Mouse (Mus musculus) G1E (cell line): Measurements from ENCODE around the gene Sfrp2. TPM values are rescaled to one million over a fixed set of nuclear protein-coding genes. Genes with fewer than 3 reads are reported as not detected.

Source experiments
- ATAC-seq: 2 replicates; pipeline ENCODE4 v1.8.0; 2016; ENCODE audit warnings: mild to moderate bottlenecking; ENCODE audit not compliant: insufficient number of reproducible peaks, poor library complexity, low FRiP score, severe bottlenecking; ENCODE audit errors: extremely low read depth
- DNase-seq: peaks from one replicate; pipeline ENCODE4 v3.0.0; 2012; ENCODE audit warnings: low spot score
- H3K27me3 ChIP-seq: 2 replicates; pipeline ENCODE4 v1.6.1; 2012; ENCODE audit warnings: mild to moderate bottlenecking, low read length, inconsistent platforms; ENCODE audit not compliant: insufficient read depth
- H3K36me3 ChIP-seq: replicated peaks from 2 replicates; pipeline ENCODE3; 2012; ENCODE audit warnings: mild to moderate bottlenecking, inconsistent platforms
- H3K4me1 ChIP-seq: 2 replicates; pipeline ENCODE4 v1.6.1; 2012; ENCODE audit warnings: low read depth, low read length, inconsistent platforms, mixed read lengths; ENCODE audit not compliant: insufficient read depth
- H3K4me3 ChIP-seq: 2 replicates; pipeline ENCODE4 v1.5.1; 2012; ENCODE audit warnings: low read depth, mild to moderate bottlenecking, inconsistent platforms, low read length, moderate library complexity, mixed read lengths
- H3K9me3 ChIP-seq: replicated peaks from 2 replicates; pipeline ENCODE4 v1.6.1; 2012; ENCODE audit warnings: inconsistent platforms
- CTCF ChIP-seq: IDR thresholded peaks from 2 replicates; pipeline ENCODE4 v1.5.1; 2012; ENCODE audit warnings: low read depth, low read length, inconsistent platforms, mixed read lengths
- GATA1 ChIP-seq: IDR thresholded peaks from 2 replicates; pipeline ENCODE4 v1.6.1; 2012; ENCODE audit warnings: borderline replicate concordance, low read length, inconsistent platforms, mixed read lengths
- GATA2 ChIP-seq: IDR thresholded peaks from 2 replicates; pipeline ENCODE4 v1.6.1; 2012; ENCODE audit warnings: low read depth, low read length, inconsistent platforms, borderline replicate concordance
- POLR2AphosphoS5 ChIP-seq: IDR thresholded peaks from 2 replicates; pipeline ENCODE4 v1.6.1; 2012; ENCODE audit warnings: low read depth, low read length, inconsistent platforms; ENCODE audit not compliant: insufficient replicate concordance
- TAL1 ChIP-seq: conservative IDR thresholded peaks from 2 replicates; pipeline ENCODE4 v1.6.1; 2012; ENCODE audit warnings: low read depth, low read length, inconsistent platforms, mixed read lengths
- polyA plus RNA-seq: library from polyadenylated mRNA; stranded (reverse); fragments of >175 nt; gene quantifications from 2 replicates; pipeline ENCODE4 v1.2.3, GENCODE M21; 2012
- total RNA-seq, 2 experiments: library from RNA; stranded (forward) in 1 of 2; stranded (reverse) in 1 of 2; fragments of 200-1000 nt in 1 of 2; fragments of >200 nt in 1 of 2; fragmentation: Nextera tagmentation in 1 of 2; gene quantifications; 2 replicates each; pipeline ENCODE4 v1.2.3; 2014 to 2017

Gene Sfrp2
- total and polyA plus RNA-seq, 3 experiments: 0.11 TPM; not detected in 2

- TF ChIP-seq TAL1 (no peak), CTCF (no peak), GATA1 (no peak), POLR2AphosphoS5 (no peak), GATA2 (no peak)
- H3K27me3 ChIP-seq: no peaks in the 10 kb centered on the region
- H3K9me3 ChIP-seq: no peaks in the 10 kb centered on the region
- DNase-seq (no peak), ATAC-seq (no peak)
- H3K4me3 ChIP-seq: no peak overlapping the region
- no peaks in the 10 kb centered on the region for H3K4me1 ChIP-seq
- H3K36me3 ChIP-seq: no peaks in the 10 kb centered on the region
Observed at GRCm38 (mm10) chr3:83736980-83737379, 29.1 kb upstream of the Sfrp2 start.

GRCm38 (mm10) chr3:83740246-83740645, 25.9 kb upstream of the Sfrp2 start:
- DNase-seq: no peak
- no peak overlapping the region for H3K4me3 ChIP-seq
- no peaks in the 10 kb centered on the region for H3K9me3 ChIP-seq
- H3K4me1 ChIP-seq: no peaks in the 10 kb centered on the region
- H3K36me3 ChIP-seq: no peaks in the 10 kb centered on the region
- H3K27me3 ChIP-seq: no peaks in the 10 kb centered on the region
- no peak for ATAC-seq
- TF ChIP-seq CTCF (no peak), GATA2 (no peak), POLR2AphosphoS5 (no peak), TAL1 (no peak), GATA1 (no peak)

GRCm38 (mm10) chr3:83747276-83747675, 18.8 kb upstream of the Sfrp2 start:
- DNase-seq (no peak), ATAC-seq (no peak)
- Histone ChIP-seq H3K27me3 (no peaks in the 10 kb centered on the region), H3K36me3 (no peaks in the 10 kb centered on the region), H3K4me1 (no peaks in the 10 kb centered on the region), H3K4me3 (no peak overlapping the region), H3K9me3 (no peaks in the 10 kb centered on the region)
- no peak for TF ChIP-seq CTCF
- no peak for TF ChIP-seq TAL1
- TF ChIP-seq POLR2AphosphoS5: no peak
- TF ChIP-seq GATA2: no peak
- TF ChIP-seq GATA1: no peak

GRCm38 (mm10) chr3:83747895-83748294, 18.2 kb upstream of the Sfrp2 start:
- H3K4me1 ChIP-seq: no peaks in the 10 kb centered on the region

GRCm38 (mm10) chr3:83751625-83752024, 14.5 kb upstream of the Sfrp2 start:
- no peak for DNase-seq
- Histone ChIP-seq H3K4me1 (no peaks in the 10 kb centered on the region), H3K9me3 (no peaks in the 10 kb centered on the region), H3K36me3 (no peaks in the 10 kb centered on the region), H3K27me3 (no peaks in the 10 kb centered on the region), H3K4me3 (no peak overlapping the region)
- TF ChIP-seq CTCF (no peak), GATA1 (no peak), GATA2 (no peak)
- ATAC-seq: no peak

More at GRCm38 (mm10) chr3:83747895-83748294, 18.2 kb upstream of the Sfrp2 start:
- Histone ChIP-seq H3K27me3 (no peaks in the 10 kb centered on the region), H3K36me3 (no peaks in the 10 kb centered on the region), H3K9me3 (no peaks in the 10 kb centered on the region), H3K4me3 (no peak overlapping the region)
- no peak for ATAC-seq
- TF ChIP-seq CTCF (no peak), POLR2AphosphoS5 (no peak), TAL1 (no peak), GATA1 (no peak), GATA2 (no peak)
- DNase-seq: no peak

- TF ChIP-seq GATA1 (no peak), POLR2AphosphoS5 (no peak), GATA2 (no peak), TAL1 (no peak), CTCF (no peak)
- no peak for ATAC-seq
- Histone ChIP-seq H3K4me1 (no peaks in the 10 kb centered on the region), H3K36me3 (no peaks in the 10 kb centered on the region), H3K9me3 (no peaks in the 10 kb centered on the region), H3K4me3 (no peak overlapping the region), H3K27me3 (no peaks in the 10 kb centered on the region)
- DNase-seq: no peak
Observed at GRCm38 (mm10) chr3:83752196-83752595, 13.9 kb upstream of the Sfrp2 start.

GRCm38 (mm10) chr3:83755043-83755635, 11.0 kb upstream of the Sfrp2 start:
- Histone ChIP-seq H3K4me1 (no peaks in the 10 kb centered on the region), H3K4me3 (no peak overlapping the region), H3K9me3 (no peaks in the 10 kb centered on the region), H3K27me3 (no peaks in the 10 kb centered on the region), H3K36me3 (no peaks in the 10 kb centered on the region)
- no peak for ATAC-seq
- no peak for TF ChIP-seq GATA2
- TF ChIP-seq CTCF: no peak
- TF ChIP-seq TAL1: no peak
- no peak for TF ChIP-seq POLR2AphosphoS5
- TF ChIP-seq GATA1: no peak
- DNase-seq: no peak
